Mouse (Mus musculus): ENCODE results near the gene Olfr667.

DNA sequence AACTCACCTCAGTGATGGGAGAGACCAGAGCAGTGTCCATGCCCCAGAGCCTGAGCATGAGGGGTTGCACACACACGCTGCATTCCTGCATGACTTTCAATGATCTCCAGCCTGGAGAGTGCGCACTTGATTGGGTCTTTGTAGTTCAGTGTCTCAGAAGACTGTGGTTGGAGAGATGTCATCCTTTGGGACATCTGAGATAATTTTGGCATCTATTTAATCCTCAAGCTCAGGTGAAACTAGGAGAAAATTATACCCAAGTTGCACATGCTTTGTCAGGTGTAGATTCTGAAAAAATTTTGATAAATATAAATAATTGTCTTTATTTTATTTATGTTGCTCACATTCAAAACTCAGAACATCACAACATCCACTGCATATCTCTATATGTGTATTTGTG, 25.4 kb downstream of the Olfr667 start, which contains the start of gene Olfr666:
- TF ChIP-seq CTCF (IDR thresholded peaks at IDR 0.05; ENCODE audit: extremely low read depth, insufficient read depth, insufficient read length, insufficient replicate concordance): no peak
- no peak for TF ChIP-seq POLR2A (IDR thresholded peaks at IDR 0.05; ENCODE audit: low read depth, low read length)

All from spleen, adult 2 months (tissue).